Mouse (Mus musculus): ENCODE measurements at regions not wholly inside any gene's neighbourhood (a gene's known extent, or its start where the extent isn't known, plus 50 kb on each side); places are given as distances from the start of the nearest gene placed in this dataset.

- ATAC-seq (no peak), DNase-seq (no peak)
- 70% methylated on average over 15 of the region's 15 CpGs for whole genome bisulfite sequencing (ENCODE audit: insufficient replicate concordance)
Observed at GRCm38 (mm10) chr2:147690506-147691208, 328.9 kb downstream of the Pax1 start.

DNA sequence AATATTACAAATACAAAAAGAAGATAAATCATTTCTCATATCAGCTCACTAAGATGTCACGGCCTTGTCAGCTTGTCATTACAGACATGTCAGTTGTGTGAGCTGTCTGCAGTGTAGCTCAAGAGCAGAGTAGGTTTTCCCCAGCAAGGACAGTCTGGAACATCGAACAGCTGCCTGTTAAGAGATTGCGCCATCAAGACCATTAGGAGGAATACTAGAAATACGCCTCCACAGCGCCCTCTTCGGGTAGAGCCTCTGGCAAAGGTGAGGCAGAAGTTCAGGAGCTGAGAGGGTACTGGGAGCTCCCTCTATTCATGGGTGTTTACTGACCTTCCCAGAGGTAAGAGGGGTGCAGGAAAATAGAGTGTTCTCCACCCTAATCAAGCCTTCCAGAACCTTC lies 327.0 kb downstream of the Pax1 start:
- ATAC-seq: no peak
- WGBS (ENCODE audit: insufficient replicate concordance): 13% methylated on average over 6 of the region's 6 CpGs
- no peak overlapping the region for H3K27ac ChIP-seq (ENCODE audit: low read depth)

More at GRCm38 (mm10) chr2:147690506-147691208, 328.9 kb downstream of the Pax1 start:
- no peaks in the 10 kb centered on the region for H3K4me1 ChIP-seq (ENCODE audit: insufficient read depth)
- H3K4me2 ChIP-seq (ENCODE audit: low read depth, low read length): no peak overlapping the region
- no peak overlapping the region for H3K27ac ChIP-seq (ENCODE audit: low read depth)
- no peaks in the 10 kb centered on the region for H3K36me3 ChIP-seq (replicated peaks; ENCODE audit: insufficient read depth, low read length)
- no peak overlapping the region for H3K4me3 ChIP-seq (ENCODE audit: low read depth, low read length)
- TF ChIP-seq EP300 (IDR thresholded peaks at IDR 0.05; ENCODE audit: low read depth): no peak
- no peak for TF ChIP-seq CTCF (IDR thresholded peaks at IDR 0.05; ENCODE audit: low read depth)
- no peaks in the 10 kb centered on the region for H3K27me3 ChIP-seq (ENCODE audit: insufficient read depth, low read length)
- H3K9ac ChIP-seq (replicated peaks): no peak overlapping the region
- H3K9me3 ChIP-seq (ENCODE audit: low read length): no peaks in the 10 kb centered on the region

GRCm38 (mm10) chr2:147656667-147657066 lies 294.9 kb downstream of the Pax1 start:
- H3K9ac ChIP-seq (replicated peaks): no peak overlapping the region
- H3K27me3 ChIP-seq (ENCODE audit: insufficient read depth, low read length): no peaks in the 10 kb centered on the region
- TF ChIP-seq CTCF (IDR thresholded peaks at IDR 0.05; ENCODE audit: low read depth) (peak; percentile 48; the same call in 1 of the 2 replicates), EP300 (IDR thresholded peaks at IDR 0.05; ENCODE audit: low read depth) (no peak)
- H3K27ac ChIP-seq (ENCODE audit: low read depth): no peak overlapping the region
- no peaks in the 10 kb centered on the region for H3K9me3 ChIP-seq (ENCODE audit: low read length)
- DNase-seq: no peak
- no peaks in the 10 kb centered on the region for H3K4me1 ChIP-seq (ENCODE audit: insufficient read depth)
- no peak overlapping the region for H3K4me2 ChIP-seq (ENCODE audit: low read depth, low read length)
- no peaks in the 10 kb centered on the region for H3K36me3 ChIP-seq (replicated peaks; ENCODE audit: insufficient read depth, low read length)
- 21% methylated on average over 1 of the region's 1 CpGs for WGBS (ENCODE audit: insufficient replicate concordance)
- H3K4me3 ChIP-seq (ENCODE audit: low read depth, low read length): no peak overlapping the region
- ATAC-seq: no peak

More for the DNA sequence above, 327.0 kb downstream of the Pax1 start:
- no peaks in the 10 kb centered on the region for H3K9me3 ChIP-seq (ENCODE audit: low read length)
- no peak overlapping the region for H3K4me3 ChIP-seq (ENCODE audit: low read depth, low read length)
- peak; percentile 54 for DNase-seq
- no peak for TF ChIP-seq EP300 (IDR thresholded peaks at IDR 0.05; ENCODE audit: low read depth)
- peak; percentile 44 for TF ChIP-seq CTCF (IDR thresholded peaks at IDR 0.05; ENCODE audit: low read depth)
- no peak overlapping the region for H3K4me2 ChIP-seq (ENCODE audit: low read depth, low read length)
- H3K27me3 ChIP-seq (ENCODE audit: insufficient read depth, low read length): no peaks in the 10 kb centered on the region
- H3K36me3 ChIP-seq (replicated peaks; ENCODE audit: insufficient read depth, low read length): no peaks in the 10 kb centered on the region
- H3K9ac ChIP-seq (replicated peaks): no peak overlapping the region
- H3K4me1 ChIP-seq (ENCODE audit: insufficient read depth): no peaks in the 10 kb centered on the region

DNA sequence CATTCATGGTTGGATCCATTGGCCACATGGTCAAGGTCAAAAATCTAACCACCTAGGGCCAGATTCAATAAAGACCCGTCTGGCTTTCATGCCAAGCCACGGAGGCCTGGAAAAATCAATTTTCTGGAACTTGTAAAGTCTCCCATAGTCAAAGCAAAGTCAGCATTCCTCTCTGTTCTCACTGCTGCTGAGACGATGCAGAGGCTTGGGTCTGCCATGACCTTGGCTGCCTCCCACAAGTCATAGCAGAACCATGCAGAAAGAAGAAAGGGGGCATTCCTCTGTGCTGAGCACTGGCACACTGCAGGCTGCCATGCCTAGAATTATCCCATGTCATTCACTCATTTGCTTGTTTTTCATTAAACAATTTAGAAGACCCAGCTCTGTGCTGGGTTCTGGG lies 288.5 kb downstream of the Pax1 start:
- DNase-seq (no peak), ATAC-seq (no peak)
- Histone ChIP-seq H3K9ac (replicated peaks) (no peak overlapping the region), H3K27me3 (ENCODE audit: insufficient read depth, low read length) (no peaks in the 10 kb centered on the region), H3K36me3 (replicated peaks; ENCODE audit: insufficient read depth, low read length) (no peaks in the 10 kb centered on the region), H3K4me2 (ENCODE audit: low read depth, low read length) (no peak overlapping the region), H3K4me1 (ENCODE audit: insufficient read depth) (no peaks in the 10 kb centered on the region), H3K27ac (ENCODE audit: low read depth) (no peak overlapping the region), H3K4me3 (ENCODE audit: low read depth, low read length) (no peak overlapping the region), H3K9me3 (ENCODE audit: low read length) (no peaks in the 10 kb centered on the region)
- TF ChIP-seq EP300 (IDR thresholded peaks at IDR 0.05; ENCODE audit: low read depth): no peak
- TF ChIP-seq CTCF (IDR thresholded peaks at IDR 0.05; ENCODE audit: low read depth): no peak
- 56% methylated on average over 3 of the region's 3 CpGs for WGBS (ENCODE audit: insufficient replicate concordance)

DNA sequence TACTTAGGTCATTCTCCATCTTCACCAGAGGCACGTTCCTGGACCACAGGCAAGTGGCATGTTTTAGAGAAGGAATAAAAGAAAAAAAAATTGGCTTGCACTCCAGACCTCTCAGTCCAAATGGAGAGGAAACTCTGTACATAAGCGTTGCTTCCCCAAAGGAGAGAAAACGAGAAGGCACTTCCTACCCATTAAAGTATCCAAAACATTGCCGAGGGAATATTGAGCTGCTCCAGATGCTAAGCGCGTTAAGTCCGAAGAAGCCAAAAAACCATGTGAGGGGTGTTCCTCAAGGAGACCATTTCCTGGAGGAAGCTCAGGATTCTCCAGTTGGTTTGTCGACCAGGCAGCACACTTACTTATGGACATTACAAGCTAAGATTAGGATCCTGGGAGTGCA lies 286.2 kb downstream of the Pax1 start:
- no peak overlapping the region for H3K9ac ChIP-seq (replicated peaks)
- WGBS (ENCODE audit: insufficient replicate concordance): 75% methylated on average over 8 of the region's 8 CpGs
- no peaks in the 10 kb centered on the region for H3K9me3 ChIP-seq (ENCODE audit: low read length)
- no peaks in the 10 kb centered on the region for H3K36me3 ChIP-seq (replicated peaks; ENCODE audit: insufficient read depth, low read length)
- no peak overlapping the region for H3K4me3 ChIP-seq (ENCODE audit: low read depth, low read length)
- no peaks in the 10 kb centered on the region for H3K27me3 ChIP-seq (ENCODE audit: insufficient read depth, low read length)
- H3K4me2 ChIP-seq (ENCODE audit: low read depth, low read length): no peak overlapping the region
- H3K4me1 ChIP-seq (ENCODE audit: insufficient read depth): no peaks in the 10 kb centered on the region
- TF ChIP-seq EP300 (IDR thresholded peaks at IDR 0.05; ENCODE audit: low read depth) (no peak), CTCF (IDR thresholded peaks at IDR 0.05; ENCODE audit: low read depth) (no peak)
- ATAC-seq (no peak), DNase-seq (no peak)
- H3K27ac ChIP-seq (ENCODE audit: low read depth): no peak overlapping the region

GRCm38 (mm10) chr2:147647506-147647905 lies 285.8 kb downstream of the Pax1 start:
- no peaks in the 10 kb centered on the region for H3K27me3 ChIP-seq (ENCODE audit: insufficient read depth, low read length)
- 76% methylated on average over 4 of the region's 4 CpGs for WGBS (ENCODE audit: insufficient replicate concordance)
- TF ChIP-seq EP300 (IDR thresholded peaks at IDR 0.05; ENCODE audit: low read depth) (no peak), CTCF (IDR thresholded peaks at IDR 0.05; ENCODE audit: low read depth) (no peak)
- no peak for DNase-seq
- H3K27ac ChIP-seq (ENCODE audit: low read depth): no peak overlapping the region
- ATAC-seq: no peak
- H3K4me1 ChIP-seq (ENCODE audit: insufficient read depth): no peaks in the 10 kb centered on the region
- no peak overlapping the region for H3K4me3 ChIP-seq (ENCODE audit: low read depth, low read length)
- H3K4me2 ChIP-seq (ENCODE audit: low read depth, low read length): no peak overlapping the region
- H3K9ac ChIP-seq (replicated peaks): no peak overlapping the region
- no peaks in the 10 kb centered on the region for H3K36me3 ChIP-seq (replicated peaks; ENCODE audit: insufficient read depth, low read length)
- no peaks in the 10 kb centered on the region for H3K9me3 ChIP-seq (ENCODE audit: low read length)
